Mouse (Mus musculus): ENCODE results near the gene 4933425L06Rik.

Gene 4933425L06Rik

DNA sequence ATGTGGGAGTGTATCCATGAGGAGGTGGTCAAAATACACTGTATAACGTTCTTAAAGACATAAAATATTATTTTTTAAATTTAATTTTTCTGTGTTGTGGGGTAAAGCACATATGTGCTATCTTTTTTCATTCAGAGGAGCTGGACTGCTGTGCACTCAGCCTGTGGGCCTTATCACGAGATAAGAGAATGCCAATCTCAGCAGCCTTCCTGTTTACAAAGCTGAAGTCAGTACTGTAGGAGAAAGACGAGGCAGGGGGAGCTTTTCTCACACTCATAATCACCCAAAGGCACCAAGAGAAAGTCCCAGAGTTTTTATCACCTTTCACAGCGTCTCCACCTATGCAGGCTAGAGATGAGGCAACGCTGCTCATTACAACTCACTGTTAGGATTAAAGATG is 52.5 kb downstream of the 4933425L06Rik start:
- no peak for DNase-seq (ENCODE audit: low read depth)

DNA sequence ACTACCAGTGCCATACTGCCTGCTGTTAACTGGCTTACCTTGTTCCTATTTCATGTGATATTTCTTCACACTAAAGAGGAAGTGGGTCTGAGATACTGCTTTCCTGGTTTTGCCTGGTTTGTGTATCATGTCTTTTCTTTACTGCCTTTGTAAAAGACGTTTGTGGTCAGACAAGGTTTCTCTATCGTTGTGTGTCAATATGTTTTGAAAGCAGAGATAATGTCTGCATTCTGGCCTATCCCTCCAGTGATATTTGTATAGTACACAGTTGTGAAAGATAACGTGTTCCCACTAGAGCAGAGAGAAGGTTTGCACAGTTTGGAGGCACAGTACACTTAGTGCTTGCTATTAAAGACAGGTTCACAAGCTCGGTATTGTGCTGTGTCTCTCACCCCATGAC is 58.0 kb downstream of the 4933425L06Rik start:
- peak; percentile 39 for DNase-seq (ENCODE audit: low read depth)

DNA sequence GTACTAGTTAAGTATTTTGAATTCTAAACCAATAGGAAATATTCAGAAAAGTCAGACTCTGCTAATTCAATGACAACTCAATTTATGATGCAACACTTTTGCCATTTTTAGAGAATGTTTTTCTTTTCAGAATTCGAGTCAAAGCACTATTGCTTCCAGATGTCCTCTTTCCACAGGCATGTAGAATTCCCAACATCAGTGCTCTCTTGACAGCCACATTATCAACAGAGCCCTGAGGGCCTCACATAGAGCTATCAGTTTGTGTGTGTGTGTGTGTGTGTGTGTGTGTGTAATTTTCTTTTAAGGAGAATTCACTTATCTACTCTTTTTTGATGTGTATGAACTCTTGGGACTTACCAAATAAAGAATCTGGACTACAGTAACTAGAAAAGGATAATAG is 64.9 kb downstream of the 4933425L06Rik start:
- no peak for DNase-seq (ENCODE audit: low read depth)

DNA sequence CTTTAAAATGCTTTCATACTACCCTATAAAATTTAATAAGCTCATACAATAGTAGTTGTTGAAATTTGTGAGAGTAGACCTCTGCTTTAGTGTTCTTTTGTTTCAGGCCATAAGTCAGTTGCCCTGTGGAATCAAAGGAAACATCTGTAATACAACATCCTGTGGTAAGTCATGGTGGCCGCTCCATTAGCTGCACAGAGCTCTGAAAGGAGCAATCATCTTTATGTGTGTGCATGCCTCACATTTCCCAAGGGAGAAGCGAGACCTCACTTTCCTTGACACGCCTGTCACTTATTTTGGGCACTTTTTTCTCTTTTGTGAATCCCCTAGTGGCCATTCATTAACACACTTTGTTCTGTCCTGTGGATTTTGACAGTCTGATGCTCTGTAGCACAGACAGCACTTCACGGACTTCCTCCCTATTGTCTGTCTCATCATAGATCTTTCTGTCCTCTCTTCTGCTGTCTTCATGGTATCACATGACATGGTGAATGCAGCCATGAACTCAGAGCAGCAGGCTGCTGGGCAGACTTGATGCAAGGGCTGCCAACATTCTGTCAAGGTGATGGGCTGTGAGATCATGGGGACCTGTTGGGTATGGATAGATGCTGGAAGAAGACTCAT is 66.0 kb downstream of the 4933425L06Rik start:
- peak; percentile 44 for DNase-seq (ENCODE audit: low read depth)

DNA sequence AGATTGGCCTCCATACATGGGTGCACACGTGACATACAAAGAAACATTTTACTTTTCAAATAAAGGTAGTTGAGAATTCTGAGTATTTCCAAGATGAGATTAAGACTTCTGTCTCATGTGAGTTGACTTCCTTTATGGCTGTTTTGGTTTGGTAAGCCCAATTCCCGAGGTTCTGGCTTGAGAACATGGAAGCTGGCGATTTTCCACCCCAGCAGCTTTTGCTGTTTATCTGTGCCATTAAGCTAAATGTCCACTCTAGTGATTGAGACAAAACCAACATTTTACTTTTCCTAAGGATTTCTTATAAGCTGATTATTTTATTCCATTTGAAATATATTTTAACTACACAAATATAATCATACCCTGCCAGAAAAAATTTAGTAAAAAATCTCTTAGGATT is 68.1 kb downstream of the 4933425L06Rik start:
- DNase-seq (ENCODE audit: low read depth): no peak

DNA sequence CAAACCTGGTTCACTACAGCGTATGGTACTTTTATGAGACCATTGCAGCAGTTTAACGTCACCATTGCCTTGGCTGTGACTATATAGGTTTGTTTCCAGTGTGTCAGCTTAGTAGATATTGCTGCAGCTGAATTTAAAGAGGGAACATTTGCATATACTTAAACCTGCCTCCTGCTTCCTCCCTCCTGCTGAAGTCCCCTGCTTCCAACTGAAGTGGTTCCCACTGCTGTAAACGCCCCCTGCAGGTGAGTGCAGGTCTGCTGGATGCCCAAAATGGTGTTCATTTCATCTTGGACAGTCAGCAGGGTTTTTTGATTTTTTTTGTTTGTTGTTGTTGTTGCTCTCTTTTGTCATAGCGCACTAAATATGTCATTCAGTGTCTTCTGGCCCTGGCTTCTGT is 72.0 kb downstream of the 4933425L06Rik start:
- no peak for DNase-seq (ENCODE audit: low read depth)

DNA sequence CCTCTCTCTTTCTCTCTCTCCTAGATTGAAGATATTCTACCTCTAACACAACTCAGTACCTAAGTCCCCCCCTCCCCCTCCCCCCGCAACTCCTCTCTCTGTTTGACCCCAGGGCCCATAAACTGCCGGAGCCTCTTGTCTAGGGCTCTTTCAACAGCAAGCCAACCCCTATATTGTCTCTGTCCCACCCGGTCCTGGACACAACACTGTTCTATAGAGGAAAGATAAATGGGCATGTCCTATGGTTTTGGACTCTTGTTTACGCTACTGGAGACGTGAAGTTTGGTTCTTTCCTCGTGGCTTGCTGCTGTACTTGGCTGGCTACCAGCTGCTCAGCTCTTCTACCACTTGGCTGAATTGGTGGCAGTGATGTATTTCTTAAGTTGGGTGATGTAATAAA is 83.5 kb downstream of the 4933425L06Rik start:
- no peak for DNase-seq (ENCODE audit: low read depth)
